Mouse (Mus musculus) heart, embryonic 15.5 days (tissue): ENCODE results near the gene Nadsyn1. TPM values are rescaled to one million over a fixed set of nuclear protein-coding genes. Genes with fewer than 3 reads are reported as not detected.

Experiments used
- ATAC-seq: fragments of 200-750 bp; cut with Nextera tagmentation; replicated peaks from 2 replicates; pipeline ENCODE4 v1.8.0; 2017; ENCODE audit warnings: low read depth, moderate TSS enrichment; ENCODE audit not compliant: insufficient number of reproducible peaks, insufficient read depth, low FRiP score
- H3K27ac ChIP-seq: fragments of 300-500 bp; sonication (generic); 2 replicates; pipeline ENCODE4 v1.5.1; 2015; ENCODE audit warnings: mild to moderate bottlenecking, inconsistent platforms
- H3K27me3 ChIP-seq: fragments of 300-500 bp; sonication (generic); 2 replicates; pipeline ENCODE4 v1.6.1; 2015; ENCODE audit warnings: inconsistent platforms
- H3K36me3 ChIP-seq: fragments of 300-500 bp; sonication (generic); 2 replicates; pipeline ENCODE4 v1.6.1; 2015; ENCODE audit warnings: mild to moderate bottlenecking, inconsistent platforms
- H3K4me1 ChIP-seq: fragments of 300-500 bp; sonication (generic); replicated peaks from 2 replicates; pipeline ENCODE4 v1.6.1; 2015; ENCODE audit warnings: inconsistent platforms
- H3K4me2 ChIP-seq: fragments of 300-500 bp; sonication (generic); 2 replicates; pipeline ENCODE4 v1.6.1; 2015; ENCODE audit warnings: inconsistent platforms, mild to moderate bottlenecking, moderate library complexity
- H3K4me3 ChIP-seq: fragments of 300-500 bp; sonication (generic); 2 replicates; pipeline ENCODE4 v1.5.1; 2015; ENCODE audit warnings: mild to moderate bottlenecking, inconsistent platforms
- H3K9ac ChIP-seq: fragments of 300-500 bp; sonication (generic); 2 replicates; pipeline ENCODE4 v1.6.1; 2015; ENCODE audit warnings: mild to moderate bottlenecking, inconsistent platforms
- H3K9me3 ChIP-seq: fragments of 300-500 bp; sonication (generic); replicated peaks from 2 replicates; pipeline ENCODE4 v1.6.1; 2016; ENCODE audit warnings: inconsistent platforms
- WGBS: fragments of 180-500 bp; shearing (Covaris S2); methylation state at CpG from one replicate; pipeline ENCODE4 v1.1.7; 2015; ENCODE audit warnings: mixed read lengths; 5-methylcytosine and 5-hydroxymethylcytosine counted together
- polyA plus RNA-seq: library from polyadenylated mRNA; unstranded; fragments of >200 nt; fragmentation: Nextera tagmentation; extraction: Ambion mirVana; gene quantifications from 2 replicates; pipeline ENCODE4 v1.2.1, GENCODE M21; 2015

Nadsyn1 gene
- polyA plus RNA-seq, 1 experiment from 2014 or later: 8.3 TPM

GRCm38 (mm10) chr7:143768267-143768666 is 54.4 kb downstream of the Nadsyn1 start:
- Histone ChIP-seq H3K9me3 (no peaks in the 10 kb centered on the region), H3K4me1 (no peaks in the 10 kb centered on the region), H3K36me3 (no peaks in the 10 kb centered on the region), H3K27me3 (peaks cover 39% of the 10 kb centered on the region), H3K9ac (no peak overlapping the region), H3K4me3 (no peak overlapping the region), H3K27ac (no peak overlapping the region), H3K4me2 (no peak overlapping the region)
- WGBS: 59% methylated on average over 6 of the region's 6 CpGs
- no peak for ATAC-seq

- Histone ChIP-seq H3K9me3 (no peaks in the 10 kb centered on the region), H3K36me3 (no peaks in the 10 kb centered on the region), H3K27ac (no peak within 1 kb of the TSS), H3K27me3 (peaks cover 39% of the 10 kb centered on the region), H3K9ac (no peak within 1 kb of the TSS), H3K4me2 (no peak within 1 kb of the TSS), H3K4me1 (no peaks in the 10 kb centered on the region), H3K4me3 (no peak within 1 kb of the TSS)
- WGBS: 50% methylated on average over 6 of the region's 6 CpGs
- ATAC-seq: no peak
These were observed 55.8 kb downstream of the Nadsyn1 start, which contains the start of gene Mrgprg for GRCm38 (mm10) chr7:143766893-143767292. Gene Mrgprg, minus strand, starts transcription at chr7:143766993.

- no peak overlapping the region for H3K4me3 ChIP-seq
- H3K4me2 ChIP-seq: no peak overlapping the region
- H3K4me1 ChIP-seq: no peaks in the 10 kb centered on the region
- no peak overlapping the region for H3K27ac ChIP-seq
- WGBS: 62% methylated on average over 19 of the region's 19 CpGs
- no peaks in the 10 kb centered on the region for H3K9me3 ChIP-seq
- no peaks in the 10 kb centered on the region for H3K36me3 ChIP-seq
- ATAC-seq: no peak
- peaks cover 39% of the 10 kb centered on the region for H3K27me3 ChIP-seq
- H3K9ac ChIP-seq: no peak overlapping the region
These were observed 57.6 kb downstream of the Nadsyn1 start for GRCm38 (mm10) chr7:143764876-143765530.

- no peak overlapping the region for H3K27ac ChIP-seq
- no peak overlapping the region for H3K4me2 ChIP-seq
- no peaks in the 10 kb centered on the region for H3K4me1 ChIP-seq
- no peaks in the 10 kb centered on the region for H3K9me3 ChIP-seq
- H3K9ac ChIP-seq: no peak overlapping the region
- H3K27me3 ChIP-seq: peaks cover 43% of the 10 kb centered on the region
- WGBS: 8% methylated on average over 3 of the region's 3 CpGs
- H3K4me3 ChIP-seq: no peak overlapping the region
- ATAC-seq: no peak
- H3K36me3 ChIP-seq: no peaks in the 10 kb centered on the region
These were observed 58.9 kb downstream of the Nadsyn1 start for GRCm38 (mm10) chr7:143763794-143764193.

- Histone ChIP-seq H3K9ac (no peak overlapping the region), H3K9me3 (no peaks in the 10 kb centered on the region), H3K4me1 (peaks cover 14% of the 10 kb centered on the region), H3K36me3 (no peaks in the 10 kb centered on the region), H3K27ac (no peak overlapping the region), H3K4me3 (no peak overlapping the region), H3K4me2 (no peak overlapping the region), H3K27me3 (peaks cover 42% of the 10 kb centered on the region)
- WGBS: 46% methylated on average over 3 of the region's 3 CpGs
- no peak for ATAC-seq
These were observed 63.7 kb downstream of the Nadsyn1 start for GRCm38 (mm10) chr7:143758956-143759355.

- Histone ChIP-seq H3K4me1 (peaks cover 18% of the 10 kb centered on the region), H3K27me3 (peaks cover 41% of the 10 kb centered on the region), H3K27ac (no peak overlapping the region), H3K36me3 (no peaks in the 10 kb centered on the region), H3K9me3 (no peaks in the 10 kb centered on the region), H3K4me2 (peak overlapping the region; percentile 85), H3K9ac (no peak overlapping the region), H3K4me3 (no peak overlapping the region; the same call in 1 of the 2 replicates)
- 59% methylated on average over 3 of the region's 3 CpGs for WGBS
- ATAC-seq: no peak
These were observed 65.0 kb downstream of the Nadsyn1 start for GRCm38 (mm10) chr7:143757696-143758095.

- 3% methylated on average over 15 of the region's 15 CpGs for WGBS
- peaks cover 41% of the 10 kb centered on the region for H3K27me3 ChIP-seq
These were observed 65.6 kb downstream of the Nadsyn1 start for GRCm38 (mm10) chr7:143757027-143757390.

GRCm38 (mm10) chr7:143756125-143757026 is 66.3 kb downstream of the Nadsyn1 start, which contains the start of gene Osbpl5:
Gene Osbpl5, minus strand, starts transcription at chr7:143756985.
- H3K4me2 ChIP-seq: peak within 1 kb of the TSS; percentile 85
- H3K9me3 ChIP-seq: no peaks in the 10 kb centered on the region
- H3K9ac ChIP-seq: peak within 1 kb of the TSS; percentile 44; the same call in 1 of the 2 replicates
- peaks cover 23% of the 10 kb centered on the region for H3K4me1 ChIP-seq
- ATAC-seq: 0 out of 2 replicates have a peak, but pooled peaks have one; percentile 1
- H3K4me3 ChIP-seq: peak within 1 kb of the TSS; percentile 47
- H3K27me3 ChIP-seq: peaks cover 41% of the 10 kb centered on the region
- 21% methylated on average over 22 of the region's 22 CpGs for WGBS
- H3K36me3 ChIP-seq: no peaks in the 10 kb centered on the region
- H3K27ac ChIP-seq: no peak within 1 kb of the TSS

More at GRCm38 (mm10) chr7:143757027-143757390, 65.6 kb downstream of the Nadsyn1 start:
- no peaks in the 10 kb centered on the region for H3K36me3 ChIP-seq
- H3K4me1 ChIP-seq: peaks cover 20% of the 10 kb centered on the region
- ATAC-seq: peak; percentile 72
- peak overlapping the region; percentile 44; the same call in 1 of the 2 replicates for H3K9ac ChIP-seq
- no peak overlapping the region for H3K27ac ChIP-seq
- H3K4me3 ChIP-seq: peak overlapping the region; percentile 47
- H3K9me3 ChIP-seq: no peaks in the 10 kb centered on the region
- H3K4me2 ChIP-seq: peak overlapping the region; percentile 85

GRCm38 (mm10) chr7:143755357-143756124 is 67.1 kb downstream of the Nadsyn1 start:
- Histone ChIP-seq H3K36me3 (no peaks in the 10 kb centered on the region), H3K4me3 (no peak overlapping the region), H3K4me2 (no peak overlapping the region), H3K4me1 (peaks cover 23% of the 10 kb centered on the region), H3K9me3 (no peaks in the 10 kb centered on the region), H3K27me3 (peaks cover 42% of the 10 kb centered on the region), H3K9ac (no peak overlapping the region), H3K27ac (no peak overlapping the region)
- no peak for ATAC-seq
- 68% methylated on average over 9 of the region's 9 CpGs for WGBS

GRCm38 (mm10) chr7:143753990-143754715 is 68.5 kb downstream of the Nadsyn1 start:
- Histone ChIP-seq H3K9me3 (no peaks in the 10 kb centered on the region), H3K4me1 (peaks cover 23% of the 10 kb centered on the region), H3K27me3 (peaks cover 54% of the 10 kb centered on the region), H3K4me2 (no peak overlapping the region), H3K27ac (no peak overlapping the region), H3K9ac (no peak overlapping the region), H3K4me3 (no peak overlapping the region), H3K36me3 (no peaks in the 10 kb centered on the region)
- WGBS: 44% methylated on average over 5 of the region's 5 CpGs
- no peak for ATAC-seq
